Mouse (Mus musculus): ENCODE results near the gene Cyb561. TPM values are rescaled to one million over a fixed set of nuclear protein-coding genes. Genes with fewer than 3 reads are reported as not detected.

Cyb561 gene
- polyA plus RNA-seq, 1 experiment, result 36.9 TPM

DNA sequence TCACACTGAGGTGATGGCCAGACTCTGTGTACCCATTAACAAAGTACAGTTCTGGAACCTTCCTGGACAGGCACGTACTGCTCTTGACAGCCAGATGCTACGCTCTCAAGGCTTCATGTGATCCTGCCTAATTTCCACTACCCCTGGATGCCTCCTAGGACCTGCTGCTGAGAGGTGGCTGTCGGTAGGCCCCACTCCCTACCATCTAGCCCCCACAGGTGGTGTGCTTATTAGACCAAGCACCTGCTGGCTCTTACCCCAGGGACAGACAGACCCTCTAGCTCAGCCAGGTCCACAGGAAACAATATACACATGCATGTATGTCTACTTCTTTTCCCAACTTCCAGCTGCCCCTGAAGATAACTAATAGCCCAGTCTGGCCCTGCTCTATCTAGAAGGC, 16.2 kb downstream of the Cyb561 start:
- TF ChIP-seq POLR2A (IDR thresholded peaks at IDR 0.05; ENCODE audit: borderline replicate concordance, extremely low read depth, insufficient read depth, insufficient read length, poor library complexity, severe bottlenecking), result no peak
- no peak for TF ChIP-seq CTCF (IDR thresholded peaks at IDR 0.05; ENCODE audit: borderline replicate concordance, extremely low read depth, insufficient read depth, insufficient read length)
- no peak for DNase-seq (ENCODE audit: low read depth)

DNA sequence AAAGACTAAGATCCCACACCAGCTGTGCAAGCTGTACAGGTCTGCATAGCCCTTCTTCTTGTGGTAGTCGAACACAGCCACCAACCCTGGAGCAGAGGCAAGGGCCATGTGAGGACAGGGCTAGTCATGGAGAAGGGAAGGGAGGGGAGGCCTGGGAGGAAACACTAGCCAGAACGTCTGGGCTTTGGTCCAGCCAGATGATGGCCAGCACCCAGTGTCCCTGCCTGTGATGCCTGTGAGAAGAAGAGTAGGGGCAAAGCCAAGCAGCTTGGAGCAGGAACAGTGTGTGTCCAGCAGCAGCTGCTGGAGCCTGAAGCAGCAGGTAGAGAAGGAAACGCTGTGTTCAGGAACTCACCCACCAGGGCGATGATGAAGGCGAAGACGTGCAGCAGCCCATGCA, 16.9 kb downstream of the Cyb561 start:
- DNase-seq (ENCODE audit: low read depth), result no peak

DNA sequence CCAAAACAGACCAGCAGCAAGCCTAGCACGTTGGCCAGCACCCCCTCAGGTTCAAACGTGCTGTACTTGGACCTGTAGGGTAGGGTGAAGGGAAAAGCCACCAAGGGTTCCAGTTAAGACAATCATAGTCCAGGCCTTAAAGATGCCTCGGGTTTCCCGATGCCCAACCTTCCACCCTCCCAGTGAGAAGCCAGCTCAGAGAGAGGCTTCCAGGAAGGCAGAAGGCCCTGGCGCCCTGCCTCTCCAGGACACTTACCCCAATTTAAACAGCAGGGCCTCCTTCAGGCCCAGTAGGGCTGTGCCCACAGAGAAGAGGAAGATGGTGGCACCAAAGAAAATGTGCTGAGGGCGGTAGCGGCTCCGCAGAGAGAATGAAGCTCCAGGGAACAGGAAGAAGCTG, 17.6 kb downstream of the Cyb561 start:
- TF ChIP-seq POLR2A (IDR thresholded peaks at IDR 0.05; ENCODE audit: borderline replicate concordance, extremely low read depth, insufficient read depth, insufficient read length, poor library complexity, severe bottlenecking), result no peak
- no peak for TF ChIP-seq CTCF (IDR thresholded peaks at IDR 0.05; ENCODE audit: borderline replicate concordance, extremely low read depth, insufficient read depth, insufficient read length)

More for the DNA sequence above, 16.9 kb downstream of the Cyb561 start:
- no peak for TF ChIP-seq POLR2A (IDR thresholded peaks at IDR 0.05; ENCODE audit: borderline replicate concordance, extremely low read depth, insufficient read depth, insufficient read length, poor library complexity, severe bottlenecking)

DNA sequence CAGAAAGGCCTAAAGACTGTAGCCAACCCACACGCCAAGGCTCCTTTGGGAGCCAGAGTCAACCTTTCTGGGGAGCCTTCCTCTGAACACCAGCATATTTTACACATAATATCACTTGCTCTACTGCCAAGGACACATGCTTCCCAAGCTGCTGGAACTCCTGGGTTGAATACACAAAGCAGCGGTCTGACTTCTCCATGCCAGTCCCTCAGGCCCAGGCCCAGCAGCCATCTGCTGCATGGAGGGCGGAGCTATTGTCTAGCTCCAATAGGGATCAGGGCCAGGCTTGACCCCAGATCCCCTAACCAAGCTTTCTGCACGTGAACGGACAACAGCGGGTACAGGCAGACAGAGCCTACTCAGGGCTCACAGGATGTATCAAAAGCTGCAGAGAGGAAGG, 18.3 kb downstream of the Cyb561 start:
- TF ChIP-seq POLR2A (IDR thresholded peaks at IDR 0.05; ENCODE audit: borderline replicate concordance, extremely low read depth, insufficient read depth, insufficient read length, poor library complexity, severe bottlenecking), result no peak
- no peak for TF ChIP-seq CTCF (IDR thresholded peaks at IDR 0.05; ENCODE audit: borderline replicate concordance, extremely low read depth, insufficient read depth, insufficient read length)
- DNase-seq (ENCODE audit: low read depth), result peak; percentile 28

More for the DNA sequence above, 17.6 kb downstream of the Cyb561 start:
- DNase-seq (ENCODE audit: low read depth), result no peak

DNA sequence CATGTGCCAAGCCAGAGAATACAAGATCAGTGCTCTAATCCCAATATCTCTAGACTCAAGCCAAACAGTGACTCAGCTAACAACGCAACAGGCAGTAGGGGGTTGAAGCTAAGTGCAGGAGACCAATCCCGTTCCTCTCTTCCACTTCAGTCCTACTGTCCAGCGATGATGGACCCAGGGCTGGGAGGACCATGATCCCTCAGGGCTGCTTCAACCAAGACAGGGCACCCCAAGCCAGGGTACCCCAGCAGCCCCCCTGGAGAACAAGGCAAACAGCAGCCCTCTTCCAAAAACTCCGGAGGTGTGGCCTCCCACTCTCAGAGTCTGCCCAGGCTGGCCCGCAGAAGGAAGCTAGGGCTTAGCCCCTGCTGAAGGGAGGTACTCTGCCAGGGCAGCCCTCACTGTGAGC, 18.8 kb downstream of the Cyb561 start:
- no peak for DNase-seq (ENCODE audit: low read depth)
- TF ChIP-seq CTCF (IDR thresholded peaks at IDR 0.05; ENCODE audit: borderline replicate concordance, extremely low read depth, insufficient read depth, insufficient read length) (no peak), POLR2A (IDR thresholded peaks at IDR 0.05; ENCODE audit: borderline replicate concordance, extremely low read depth, insufficient read depth, insufficient read length, poor library complexity, severe bottlenecking) (no peak)

DNA sequence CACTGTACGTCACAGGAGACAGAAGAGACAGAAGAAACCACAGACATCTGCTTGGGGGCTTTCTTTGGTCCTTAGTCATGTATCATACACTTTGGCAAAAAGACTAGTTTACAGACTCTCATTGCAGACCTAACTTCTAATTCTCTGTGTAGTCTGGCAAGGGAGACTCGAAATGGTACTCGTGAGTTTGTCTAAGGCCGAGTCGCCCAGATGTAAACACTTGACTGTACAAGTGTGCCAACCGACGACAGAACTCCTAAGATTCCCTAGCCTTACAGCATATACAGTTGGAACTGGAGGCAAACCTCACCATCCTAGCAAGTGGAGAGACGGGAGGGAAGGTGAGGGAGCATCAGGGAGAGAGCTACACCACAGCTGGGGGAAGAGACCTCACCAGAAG, 19.4 kb downstream of the Cyb561 start:
- TF ChIP-seq POLR2A (IDR thresholded peaks at IDR 0.05; ENCODE audit: borderline replicate concordance, extremely low read depth, insufficient read depth, insufficient read length, poor library complexity, severe bottlenecking) (no peak), CTCF (IDR thresholded peaks at IDR 0.05; ENCODE audit: borderline replicate concordance, extremely low read depth, insufficient read depth, insufficient read length) (no peak)
- DNase-seq (ENCODE audit: low read depth), result no peak

DNA sequence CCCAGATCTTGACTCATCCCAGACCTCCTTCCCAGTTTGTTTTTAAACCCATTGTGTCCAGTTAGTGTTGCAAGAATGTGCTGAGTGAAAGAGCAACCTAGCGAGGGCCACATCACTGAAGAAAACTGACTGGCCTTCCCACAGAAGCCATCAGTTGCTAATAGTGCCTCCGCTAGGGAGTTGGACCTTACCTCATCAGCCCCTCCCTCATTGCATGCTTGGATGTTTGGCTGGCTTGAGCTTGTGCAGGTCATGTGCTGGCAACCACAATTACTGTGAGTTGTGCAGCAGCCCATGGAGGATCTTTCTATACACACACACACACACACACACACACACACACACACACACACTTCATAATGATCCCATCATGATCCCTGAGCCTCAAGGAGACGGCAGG, 21.8 kb downstream of the Cyb561 start:
- no peak for DNase-seq (ENCODE audit: low read depth)
- TF ChIP-seq POLR2A (IDR thresholded peaks at IDR 0.05; ENCODE audit: borderline replicate concordance, extremely low read depth, insufficient read depth, insufficient read length, poor library complexity, severe bottlenecking) (no peak), CTCF (IDR thresholded peaks at IDR 0.05; ENCODE audit: borderline replicate concordance, extremely low read depth, insufficient read depth, insufficient read length) (no peak)

DNA sequence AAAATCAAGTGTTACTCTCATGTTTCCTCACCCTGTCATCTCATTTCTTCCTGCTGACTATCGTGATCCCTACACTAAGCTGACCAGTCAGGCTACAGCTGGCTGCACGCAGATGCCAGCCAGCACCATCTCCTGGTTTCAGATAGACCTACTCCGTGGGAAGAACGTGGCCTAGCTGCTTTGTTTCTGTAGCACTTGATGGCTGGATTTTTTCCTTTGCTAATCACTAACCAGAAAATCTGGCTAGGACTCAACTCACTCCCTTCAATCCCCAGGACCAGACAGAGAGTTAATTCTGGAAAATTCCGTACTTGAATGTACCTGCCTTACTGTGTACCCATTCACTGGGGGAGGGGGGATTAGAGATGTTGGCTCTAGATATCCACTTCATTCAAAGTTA, 25.0 kb downstream of the Cyb561 start:
- TF ChIP-seq CTCF (IDR thresholded peaks at IDR 0.05; ENCODE audit: borderline replicate concordance, extremely low read depth, insufficient read depth, insufficient read length) (no peak), POLR2A (IDR thresholded peaks at IDR 0.05; ENCODE audit: borderline replicate concordance, extremely low read depth, insufficient read depth, insufficient read length, poor library complexity, severe bottlenecking) (no peak)
- no peak for DNase-seq (ENCODE audit: low read depth)

DNA sequence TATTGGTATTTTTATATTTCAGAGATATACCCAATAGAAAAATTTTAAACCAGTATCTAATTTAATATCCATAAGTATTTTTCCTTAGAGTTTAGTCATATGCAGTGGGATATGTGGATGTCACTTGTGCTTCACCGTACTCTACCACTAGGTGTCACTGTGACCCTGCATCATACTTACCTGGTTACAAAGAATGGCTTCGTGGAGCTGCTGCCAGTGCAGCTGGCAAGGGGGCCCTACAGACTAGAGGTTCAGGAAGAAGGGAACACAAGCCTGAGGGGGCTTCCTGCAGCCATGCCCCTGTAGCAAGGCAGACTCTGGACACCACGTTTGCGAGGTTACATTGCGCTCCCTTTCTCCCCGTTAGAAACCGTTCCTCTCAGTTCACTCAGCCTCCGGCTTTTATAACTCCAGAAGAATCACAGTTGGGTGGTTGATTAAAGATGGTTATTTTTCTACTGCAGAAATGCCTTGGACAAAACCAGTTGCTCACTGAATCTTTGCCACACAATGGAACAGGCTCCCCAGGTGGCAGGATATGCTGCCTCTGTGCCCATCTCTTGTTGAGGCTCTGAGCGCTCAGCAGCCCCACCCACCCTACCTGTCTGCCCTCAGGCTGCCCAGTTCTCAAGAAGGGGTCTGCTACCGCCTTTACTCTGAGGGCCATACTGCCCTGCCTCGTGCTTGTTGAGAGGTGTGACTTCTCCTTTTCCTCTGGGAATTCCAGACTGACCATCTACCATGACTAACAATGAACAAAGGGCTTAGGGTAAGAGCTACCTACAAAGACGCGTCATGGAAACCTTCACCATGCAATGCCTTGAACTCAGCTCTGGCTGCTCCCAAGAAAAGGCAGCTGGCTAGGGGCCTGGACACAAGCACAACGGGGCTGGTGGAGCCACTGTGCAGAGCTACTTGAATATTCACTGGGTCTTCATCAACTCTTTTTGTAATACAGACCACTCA, 25.8 kb downstream of the Cyb561 start:
- DNase-seq (ENCODE audit: low read depth), result peak; percentile 92
- TF ChIP-seq CTCF (IDR thresholded peaks at IDR 0.05; ENCODE audit: borderline replicate concordance, extremely low read depth, insufficient read depth, insufficient read length) (peak; percentile 86), POLR2A (IDR thresholded peaks at IDR 0.05; ENCODE audit: borderline replicate concordance, extremely low read depth, insufficient read depth, insufficient read length, poor library complexity, severe bottlenecking) (no peak)

DNA sequence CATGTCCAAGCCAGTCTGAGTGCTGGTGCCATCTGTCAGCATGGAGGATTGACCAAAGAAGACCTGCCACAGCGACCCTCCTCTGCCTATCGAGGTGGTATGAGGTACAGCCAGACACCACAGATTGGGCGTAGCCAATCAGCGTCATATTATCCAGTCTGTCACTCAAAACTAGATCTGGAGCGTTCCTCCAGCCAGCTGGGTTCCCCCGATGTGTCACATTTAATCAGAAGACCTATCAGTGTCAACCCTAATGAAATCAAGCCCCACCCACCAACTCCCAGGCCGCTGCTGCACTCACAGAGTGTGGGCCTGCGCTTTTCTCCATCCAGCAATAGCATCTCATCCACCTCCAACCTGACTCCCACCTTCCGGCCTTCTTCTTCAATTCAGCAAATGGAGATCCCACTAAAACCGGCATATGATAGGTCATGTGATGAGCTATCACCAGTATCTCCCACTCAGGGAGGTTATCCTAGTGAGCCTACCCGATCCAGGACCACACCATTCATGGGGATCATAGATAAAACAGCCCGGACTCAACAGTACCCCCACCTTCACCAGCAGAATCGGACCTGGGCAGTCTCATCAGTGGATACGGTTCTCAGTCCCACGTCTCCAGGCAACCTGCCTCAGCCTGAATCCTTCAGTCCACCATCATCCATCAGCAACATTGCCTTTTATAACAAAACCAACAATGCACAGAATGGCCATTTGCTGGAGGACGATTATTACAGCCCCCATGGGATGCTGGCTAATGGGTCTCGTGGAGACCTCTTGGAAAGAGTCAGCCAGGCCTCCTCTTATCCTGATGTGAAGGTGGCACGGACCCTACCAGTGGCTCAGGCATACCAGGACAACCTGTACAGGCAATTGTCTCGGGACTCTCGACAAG, 30.1 kb downstream of the Cyb561 start:
- TF ChIP-seq CTCF (IDR thresholded peaks at IDR 0.05; ENCODE audit: borderline replicate concordance, extremely low read depth, insufficient read depth, insufficient read length), result no peak
- no peak for TF ChIP-seq POLR2A (IDR thresholded peaks at IDR 0.05; ENCODE audit: borderline replicate concordance, extremely low read depth, insufficient read depth, insufficient read length, poor library complexity, severe bottlenecking)
- no peak for DNase-seq (ENCODE audit: low read depth)

DNA sequence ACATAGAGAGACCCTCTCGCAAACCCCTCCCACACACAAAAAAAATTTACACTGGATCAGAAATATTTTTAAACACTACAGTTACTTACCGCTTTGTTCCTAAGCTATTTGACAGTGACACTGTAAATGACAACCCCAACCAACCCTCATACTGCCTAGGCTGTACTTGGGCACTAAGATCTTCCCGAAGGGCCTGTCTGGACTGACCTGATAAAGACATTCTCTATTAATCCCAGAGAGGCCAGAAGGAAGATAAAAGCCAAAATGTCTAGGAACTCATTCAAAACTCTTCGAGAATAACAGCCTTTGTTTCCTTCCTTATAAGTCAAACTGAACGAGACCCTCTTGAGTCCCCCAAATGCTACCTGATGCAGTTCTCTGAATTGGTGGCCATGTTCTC, 31.9 kb downstream of the Cyb561 start:
- TF ChIP-seq CTCF (IDR thresholded peaks at IDR 0.05; ENCODE audit: borderline replicate concordance, extremely low read depth, insufficient read depth, insufficient read length) (no peak), POLR2A (IDR thresholded peaks at IDR 0.05; ENCODE audit: borderline replicate concordance, extremely low read depth, insufficient read depth, insufficient read length, poor library complexity, severe bottlenecking) (no peak)
- no peak for DNase-seq (ENCODE audit: low read depth)

All from brain, embryonic 14.5 days (tissue).